Mouse (Mus musculus) liver, postnatal 0 days (tissue): ENCODE results near the gene Cela3a.
"Not testable (repeated sequence)": the region's sequence is repeated elsewhere in the genome, so short reads cannot be mapped to it uniquely, and the experiment has no call there.

ENCODE experiments used
- CTCF ChIP-seq: sonication (generic); IDR thresholded peaks from 2 replicates; pipeline ENCODE4 v1.5.1; 2016; ENCODE audit warnings: antibody characterized with exemption, low read depth
- EP300 ChIP-seq: IDR thresholded peaks from 2 replicates; pipeline ENCODE4 v1.6.1; 2016; ENCODE audit warnings: antibody characterized with exemption, low read depth, mild to moderate bottlenecking

GRCm38 (mm10) chr4:137432700-137433550, 23.3 kb upstream of the Cela3a start:
- TF ChIP-seq EP300, CTCF: not testable (repeated sequence)
